Mouse (Mus musculus): ENCODE data around the gene Vwce.

Gene Vwce

DNA sequence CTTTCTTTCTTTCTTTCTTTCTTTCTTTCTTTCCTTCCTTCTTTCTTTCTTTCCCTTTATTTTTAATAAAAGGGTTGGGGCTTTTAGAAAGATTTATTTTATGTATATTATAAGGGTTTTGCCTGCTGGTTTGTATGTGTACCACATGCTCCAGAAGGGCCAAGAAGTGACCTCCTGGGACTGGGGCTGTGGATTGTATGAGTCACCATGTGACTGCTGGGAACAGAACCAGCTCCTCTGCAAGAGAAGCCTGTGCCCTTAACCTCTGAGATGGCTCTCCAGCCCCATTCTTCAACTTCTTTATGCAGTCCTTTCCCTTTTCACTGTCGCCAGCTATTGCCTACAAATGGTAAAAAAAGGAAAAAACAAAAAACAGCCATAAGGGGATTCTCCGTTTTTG lies 11.6 kb downstream of the Vwce start:
- DNase-seq = no peak

DNA sequence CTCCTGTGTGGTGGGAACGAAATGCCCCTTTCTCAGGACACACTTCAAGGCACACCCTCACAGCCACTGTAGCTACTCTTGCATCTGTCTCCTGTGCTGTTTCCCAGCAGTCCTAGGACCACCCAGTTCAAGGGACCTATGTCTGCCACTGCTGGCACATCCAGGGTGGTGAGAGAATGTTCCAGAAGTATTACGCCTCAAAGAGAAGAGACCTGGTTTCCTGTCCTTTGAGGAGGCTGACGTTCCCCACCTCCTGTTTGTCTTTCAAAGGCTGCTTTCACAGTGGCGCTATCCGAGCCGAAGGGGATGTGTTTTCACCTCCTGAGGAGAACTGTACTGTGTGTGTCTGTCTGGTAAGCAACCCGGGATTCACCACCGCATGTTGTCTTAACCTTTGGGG lies 14.1 kb downstream of the Vwce start:
- DNase-seq = no peak

DNA sequence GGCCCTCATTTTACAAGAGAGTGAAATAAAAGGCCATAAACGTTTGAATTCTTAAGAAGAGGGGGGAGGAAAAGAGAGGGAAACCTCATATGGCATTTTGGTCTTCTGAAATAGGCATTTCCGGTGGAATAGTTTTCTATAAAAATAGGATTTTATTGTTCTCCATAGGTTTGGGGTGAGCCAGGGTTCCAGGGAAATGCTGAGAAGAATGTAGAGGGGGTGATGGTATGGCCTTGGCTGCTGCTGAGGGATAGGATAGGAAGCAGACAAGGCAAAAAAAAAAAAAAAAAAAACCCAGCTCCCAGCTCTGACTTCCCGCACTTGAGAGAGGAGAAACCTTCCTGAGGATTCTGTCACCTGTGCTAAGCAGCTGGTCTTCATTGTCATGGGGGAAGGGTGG lies 22.0 kb downstream of the Vwce start:
- DNase-seq = no peak

DNA sequence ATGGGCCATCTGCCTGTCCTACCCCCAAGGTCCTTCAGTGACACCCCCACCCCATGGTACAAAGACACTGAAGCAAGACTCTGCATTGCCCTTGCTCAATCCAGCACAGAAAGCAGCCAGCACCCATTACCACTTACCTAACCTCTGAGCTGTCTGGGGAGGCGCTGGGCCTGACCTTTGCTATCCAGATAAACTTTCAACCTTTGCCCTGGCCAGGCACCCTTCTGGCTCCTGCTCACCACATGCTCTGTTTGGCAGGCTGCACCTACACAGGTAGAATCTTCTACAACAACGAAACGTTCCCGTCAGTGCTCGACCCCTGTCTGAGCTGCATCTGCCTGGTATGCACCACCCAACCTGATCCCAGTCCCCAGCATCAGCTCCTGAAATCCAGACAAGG lies 23.7 kb downstream of the Vwce start:
- no peak for DNase-seq

DNA sequence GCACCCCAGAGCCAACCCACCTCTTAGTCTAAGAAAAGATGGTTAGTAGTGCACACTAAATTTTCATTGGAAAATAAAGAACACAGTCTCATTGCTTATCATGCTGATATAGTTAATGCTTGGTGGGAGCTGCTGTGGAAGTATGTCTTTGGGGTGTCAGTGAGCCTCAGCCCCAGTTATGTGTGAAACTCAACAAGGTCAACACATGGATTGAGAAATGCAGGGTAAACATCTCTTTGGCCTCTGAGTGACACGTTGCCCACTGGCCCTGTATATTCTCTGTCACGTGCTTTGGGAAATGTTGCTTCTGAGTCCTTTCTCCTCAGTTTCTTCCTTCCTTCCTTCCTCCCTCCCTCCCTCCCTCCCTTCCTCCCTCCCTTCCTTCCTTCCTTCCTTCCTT lies 24.4 kb downstream of the Vwce start:
- DNase-seq = no peak

DNA sequence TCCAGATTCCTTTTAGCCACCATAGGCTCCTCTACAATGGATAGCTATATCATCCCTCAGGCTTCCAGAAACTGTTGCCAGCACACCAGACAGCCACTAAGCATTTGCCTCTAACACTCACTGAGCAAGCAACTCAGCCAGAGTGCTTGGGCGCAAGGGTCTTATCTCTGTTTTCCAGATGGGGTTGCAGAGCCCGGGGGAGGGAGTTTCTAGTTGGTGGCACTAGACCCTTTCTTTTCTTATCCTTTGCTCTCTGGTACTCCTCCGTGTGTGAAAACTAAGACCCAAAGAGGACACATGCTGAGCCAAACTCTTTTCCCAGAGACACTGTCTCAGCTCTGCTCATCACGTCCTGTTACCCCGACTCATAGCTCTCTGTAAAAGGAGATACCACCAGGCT lies 27.4 kb downstream of the Vwce start:
- no peak for DNase-seq

DNA sequence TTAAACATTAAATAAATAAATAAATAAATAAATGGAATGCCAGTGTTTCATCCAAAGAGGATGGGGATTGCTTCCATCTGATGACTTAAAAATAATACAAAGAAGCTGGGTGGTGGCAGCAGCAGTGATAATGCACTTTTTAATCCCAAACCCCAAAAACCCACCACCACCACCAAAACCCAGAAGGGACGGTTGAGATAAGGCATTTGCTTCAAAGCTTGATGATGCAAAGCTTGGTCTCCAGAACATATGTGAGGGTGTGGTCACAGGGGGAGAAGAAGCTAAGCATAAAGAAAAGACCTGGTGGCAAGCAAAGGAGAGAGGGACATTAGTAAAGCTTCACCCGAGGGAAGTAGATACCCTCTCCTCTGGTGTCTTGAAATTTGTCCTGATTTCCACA lies 27.9 kb downstream of the Vwce start:
- DNase-seq = no peak

DNA sequence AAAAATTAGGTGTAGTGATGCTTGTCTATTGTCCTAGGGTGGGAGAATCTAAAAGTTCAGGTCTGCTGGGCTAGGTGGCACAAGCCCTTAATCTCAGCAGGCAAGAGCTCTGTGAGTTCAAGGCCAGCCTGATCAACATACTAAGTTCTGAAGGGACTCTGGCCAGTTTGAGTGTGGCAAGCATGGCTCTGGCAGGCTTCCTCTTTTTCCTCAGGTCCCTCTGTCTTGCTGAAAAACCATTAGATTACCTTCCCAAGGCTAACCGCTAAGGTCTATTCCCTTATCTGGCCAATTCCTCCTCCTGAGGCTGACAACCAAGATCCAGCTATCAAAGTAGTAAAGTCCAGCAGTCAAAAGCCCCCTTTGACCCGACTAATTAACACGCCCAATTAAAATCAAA lies 28.7 kb downstream of the Vwce start:
- DNase-seq = no peak

DNA sequence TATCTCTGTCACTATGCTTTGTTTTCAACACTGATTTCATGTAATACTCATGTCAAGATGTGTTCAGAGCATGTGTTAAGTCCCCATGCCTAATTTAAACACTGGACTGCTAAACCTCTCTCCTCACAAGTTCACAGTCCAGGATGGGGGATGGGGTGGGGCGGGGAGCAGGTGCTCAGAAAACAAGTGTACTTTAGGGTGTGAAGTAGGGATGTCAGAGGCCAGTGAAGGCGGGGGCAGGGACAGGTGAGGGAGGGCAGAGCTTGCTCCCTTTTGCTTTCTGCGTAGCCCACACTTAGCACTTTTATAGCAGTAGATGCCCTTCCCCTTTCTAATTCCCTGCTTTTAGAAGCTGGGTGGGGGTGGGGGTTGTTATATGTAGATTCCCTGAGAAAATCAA lies 31.1 kb downstream of the Vwce start:
- DNase-seq = no peak

DNA sequence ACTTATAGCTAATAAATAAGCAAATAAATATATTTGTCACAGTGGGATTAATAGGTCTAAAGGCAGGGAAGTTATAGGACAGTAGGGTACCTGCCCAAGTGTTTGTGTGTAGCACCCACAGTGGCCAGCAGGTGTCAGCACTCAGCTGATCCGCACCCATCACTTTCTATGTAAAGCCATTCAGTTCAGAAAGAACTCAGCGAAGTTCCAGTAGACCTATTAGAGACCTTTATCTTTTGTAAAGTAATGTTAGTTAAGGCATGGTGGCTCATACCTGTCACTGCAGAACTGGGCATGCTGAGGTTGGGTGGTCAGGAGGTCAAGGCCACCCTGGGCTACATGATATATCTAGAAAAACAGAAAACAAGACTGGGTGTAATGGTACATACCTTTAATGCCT lies 31.5 kb downstream of the Vwce start:
- DNase-seq = peak; percentile 70

DNA sequence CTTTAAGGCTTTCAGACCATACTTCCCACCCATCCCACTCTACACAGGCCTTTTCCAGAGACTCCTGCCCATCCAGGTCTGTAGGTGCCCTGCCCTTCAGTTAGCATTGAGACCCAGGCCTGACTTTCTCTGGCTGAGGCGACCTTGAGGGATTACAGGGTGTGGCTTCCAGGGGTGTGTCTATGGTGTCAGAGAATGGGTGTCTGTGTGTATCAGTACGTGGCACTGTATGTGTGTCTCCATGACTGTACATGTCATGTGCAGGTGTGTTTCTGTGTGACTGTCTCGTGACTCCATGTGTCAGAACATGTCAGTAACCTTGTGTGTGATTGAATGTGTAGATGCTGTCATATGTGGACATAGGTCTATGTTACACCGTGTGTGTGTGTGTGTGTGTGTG lies 37.3 kb downstream of the Vwce start:
- no peak for DNase-seq

DNA sequence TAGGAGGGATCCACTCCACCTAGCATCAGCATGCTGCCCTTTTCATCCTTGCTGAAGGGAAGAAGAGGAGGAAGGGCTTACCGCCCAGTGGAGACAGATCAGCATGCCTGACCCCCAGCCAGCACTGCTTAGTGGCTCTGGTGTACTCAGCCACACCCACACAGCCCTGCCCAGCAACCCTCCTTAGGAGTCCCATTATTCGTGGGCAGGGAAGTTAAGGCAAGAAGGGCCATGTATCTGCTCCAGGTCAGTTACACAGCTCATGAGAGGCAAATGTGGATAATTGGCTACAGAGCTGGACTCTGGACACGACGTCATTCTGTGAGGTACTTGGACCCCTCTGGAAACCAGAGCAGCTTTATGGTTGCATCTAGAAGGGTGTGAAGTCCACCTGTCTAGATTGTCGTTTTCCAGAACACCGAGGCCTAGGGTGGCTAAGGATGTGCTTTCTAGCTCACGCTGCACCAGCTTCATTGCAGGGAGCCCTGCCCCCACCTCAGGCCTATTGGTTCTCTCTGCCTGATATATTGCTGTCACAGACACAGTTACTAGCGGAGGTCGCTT lies 37.9 kb downstream of the Vwce start:
- no peak for DNase-seq

DNA sequence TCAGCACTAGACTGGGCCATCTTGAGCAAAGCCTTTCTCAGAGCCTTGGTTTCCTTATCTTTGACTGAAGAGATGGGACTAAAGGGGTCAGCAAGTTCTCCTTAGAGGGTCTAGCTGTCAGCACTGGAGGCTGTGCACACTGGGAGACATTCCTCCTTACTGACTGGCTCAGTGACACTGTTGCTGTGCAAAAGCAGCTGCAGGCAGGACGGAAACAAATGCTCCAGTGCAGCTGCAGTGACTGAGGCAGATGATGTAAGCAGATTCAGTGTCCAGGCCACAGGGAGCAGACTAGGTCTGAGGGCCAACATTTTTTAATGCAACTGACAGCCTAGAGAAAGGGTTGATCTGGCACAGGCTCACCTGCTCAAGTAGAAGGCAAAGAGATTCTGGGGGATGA lies 39.3 kb downstream of the Vwce start:
- DNase-seq = no peak

DNA sequence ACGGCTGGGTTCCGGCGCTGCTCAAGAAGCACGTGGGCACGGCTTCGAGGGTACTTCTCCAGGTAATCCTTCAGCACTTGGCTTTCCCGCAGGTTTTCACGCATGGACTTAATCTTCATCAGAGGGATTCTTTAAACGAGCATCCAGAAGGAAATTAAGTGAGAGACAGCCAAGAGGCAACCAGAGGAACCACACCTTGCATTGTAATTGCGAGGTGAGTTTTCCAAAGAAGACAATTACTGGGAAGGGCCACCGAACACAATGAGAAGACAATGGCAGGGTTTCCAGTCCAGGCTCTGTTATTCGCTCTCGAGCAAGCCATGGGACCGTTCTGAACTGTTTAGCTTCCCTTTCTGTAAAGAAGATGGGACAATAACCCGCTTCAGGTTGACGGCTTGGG lies 42.6 kb downstream of the Vwce start:
- DNase-seq = no peak

DNA sequence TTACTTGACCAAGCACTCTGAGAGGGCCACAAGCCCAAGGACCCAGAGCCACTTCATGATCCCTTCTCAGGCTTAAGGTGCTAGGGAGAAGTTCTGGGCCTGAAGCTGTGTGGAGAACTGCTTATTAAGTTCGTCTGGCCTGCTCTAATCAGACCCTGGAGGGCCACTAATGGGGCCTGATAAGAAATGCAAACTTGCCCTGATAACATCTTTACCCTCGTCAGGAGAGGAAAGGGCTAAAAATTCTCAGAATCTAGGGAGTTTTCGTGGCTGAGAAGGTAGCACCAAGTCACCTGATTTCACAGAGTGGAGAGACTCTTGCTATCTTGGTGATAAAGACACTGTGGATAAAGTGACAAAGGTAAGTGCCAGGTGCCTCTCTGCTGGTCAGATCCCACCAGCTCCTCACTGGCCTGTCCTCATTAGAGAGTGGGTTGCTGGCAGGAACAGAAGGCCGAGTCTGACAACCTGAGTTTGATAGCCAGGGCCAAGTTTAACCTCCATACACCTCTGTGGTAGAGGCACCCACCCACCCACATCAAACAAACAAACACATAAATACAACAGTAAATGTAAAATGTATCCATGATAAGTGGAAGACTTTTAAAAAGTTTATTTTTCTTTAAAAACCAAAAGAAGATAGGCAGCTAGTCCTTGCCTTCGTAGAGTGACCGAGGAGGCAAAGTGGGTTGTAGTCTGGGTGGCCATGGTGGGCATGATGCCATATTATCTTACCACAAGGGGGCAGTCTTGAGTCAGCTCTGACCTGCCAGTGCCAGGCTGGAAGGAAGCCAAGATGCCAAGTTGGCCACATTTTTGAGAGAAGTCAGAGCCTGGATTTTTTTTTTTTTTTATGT lies 44.1 kb downstream of the Vwce start, which contains the start of gene Pga5:
Gene Pga5 (minus strand): TSS at position 157 of the 857 bp plus-strand sequence.
- DNase-seq = peak; percentile 90

DNA sequence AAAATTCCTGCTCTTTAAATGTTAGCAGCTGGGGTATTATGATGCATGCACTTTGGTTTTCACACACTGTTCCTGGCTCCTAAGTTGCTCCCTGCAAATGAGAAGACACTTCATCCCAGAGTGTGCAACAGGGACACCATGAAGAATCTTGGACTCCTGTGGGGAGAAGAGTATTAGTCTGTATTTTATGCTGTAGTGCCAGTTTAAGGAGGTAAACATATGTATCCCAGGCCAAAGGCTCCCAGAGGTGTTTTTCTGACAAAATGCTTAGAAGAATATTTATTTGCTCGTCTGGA lies 44.7 kb downstream of the Vwce start:
- no peak for DNase-seq

DNA sequence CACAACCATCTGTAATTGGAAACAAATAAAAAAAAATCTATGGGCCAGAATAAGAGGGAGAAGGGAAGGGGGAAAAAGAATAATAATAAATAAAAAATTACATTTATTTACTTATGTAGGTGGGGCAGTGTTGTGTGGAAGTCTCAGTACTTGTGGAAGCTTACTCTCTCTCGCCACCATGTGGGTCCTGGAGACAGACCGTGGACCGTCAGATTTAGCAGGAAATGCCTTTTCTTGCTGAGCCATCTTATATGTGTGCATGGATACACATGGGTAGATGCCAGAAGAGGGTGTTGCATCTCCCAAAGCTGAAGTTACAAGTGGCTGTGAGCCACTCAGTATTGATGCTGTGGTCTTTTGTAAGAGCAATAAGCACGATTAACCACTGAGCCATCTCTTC lies 47.6 kb downstream of the Vwce start:
- no peak for DNase-seq

DNA sequence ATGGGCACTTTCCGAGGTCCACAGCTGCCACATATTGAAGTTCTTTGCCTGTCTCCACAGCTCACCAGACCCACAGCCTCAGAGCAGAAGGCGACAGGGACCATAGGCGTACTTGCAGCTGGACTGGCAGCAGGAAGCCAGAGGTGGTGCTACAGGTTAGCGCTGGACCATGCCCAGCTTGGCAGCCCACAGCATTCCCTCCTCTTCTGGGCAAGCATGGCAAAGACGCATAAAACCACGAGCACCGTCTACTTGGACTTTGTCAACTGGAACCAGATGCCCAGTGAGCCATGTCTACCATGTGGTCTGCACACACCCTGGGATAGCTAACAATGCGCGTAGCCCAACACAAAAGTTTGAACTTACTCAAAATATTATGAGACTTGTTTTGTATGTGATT lies 51.1 kb downstream of the Vwce start:
- no peak for DNase-seq

DNA sequence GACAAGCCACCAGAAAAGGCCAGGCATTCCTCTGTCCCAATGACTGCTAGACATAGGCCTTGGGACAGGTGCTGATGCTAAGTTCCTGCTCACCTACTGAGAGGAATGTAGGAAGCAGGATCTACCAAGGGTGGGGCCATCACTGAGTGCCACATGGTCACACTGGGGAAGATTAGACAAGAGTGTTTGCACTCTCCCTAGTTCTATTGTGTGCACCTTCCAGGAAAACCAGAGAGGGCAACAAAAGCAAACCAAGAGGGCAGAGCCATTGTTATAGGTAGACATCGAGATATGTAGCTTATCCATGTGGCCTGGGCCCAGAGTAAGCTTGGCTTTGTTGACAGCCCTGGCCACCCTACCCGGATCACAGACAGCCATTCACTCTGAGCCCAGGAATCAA lies 51.7 kb downstream of the Vwce start:
- DNase-seq = no peak

DNA sequence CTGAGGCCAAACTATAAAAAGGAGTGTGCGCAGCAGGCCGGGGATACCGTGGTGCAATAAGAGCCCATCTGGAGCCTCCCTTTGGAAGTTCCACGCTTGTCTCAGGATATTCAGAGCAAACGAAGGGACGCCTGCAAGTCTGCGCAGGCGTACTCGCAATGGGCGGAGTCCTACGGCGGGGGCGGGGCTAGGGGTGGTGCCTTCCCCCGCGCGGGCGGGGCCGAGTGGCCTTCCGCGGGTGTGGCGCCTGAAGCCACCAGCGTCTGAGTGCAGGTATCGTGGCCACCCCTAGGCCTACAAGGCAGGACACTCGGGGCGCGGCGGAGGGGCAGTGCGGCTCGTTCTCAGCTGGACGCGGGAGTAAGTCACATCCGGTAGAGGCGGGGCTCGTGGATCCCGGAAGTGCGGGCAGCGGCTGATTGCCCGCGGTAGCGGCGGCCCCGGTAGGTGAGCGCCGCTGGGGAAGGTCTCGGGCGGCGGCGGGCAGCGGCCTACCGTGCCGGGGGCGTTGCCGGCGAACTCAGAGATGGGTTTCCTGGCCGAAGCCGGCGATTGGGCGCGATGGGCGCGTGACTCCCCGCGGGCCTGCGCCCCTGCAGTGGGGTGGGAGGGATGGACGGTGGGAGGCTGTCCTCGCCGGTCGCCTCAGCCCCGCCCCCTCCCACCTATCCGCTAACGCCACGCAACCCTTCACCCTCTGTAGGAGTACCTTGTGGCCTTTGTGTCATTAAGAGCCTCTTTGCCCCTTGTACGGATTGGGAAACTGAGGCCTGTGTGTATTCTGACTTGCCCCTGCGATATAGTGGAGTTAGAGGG lies 54.7 kb downstream of the Vwce start, which contains the start of gene Vps37c:
Gene Vps37c (plus strand): TSS at position 199 of the 816 bp plus-strand sequence.
- DNase-seq = peak; percentile 95

DNA sequence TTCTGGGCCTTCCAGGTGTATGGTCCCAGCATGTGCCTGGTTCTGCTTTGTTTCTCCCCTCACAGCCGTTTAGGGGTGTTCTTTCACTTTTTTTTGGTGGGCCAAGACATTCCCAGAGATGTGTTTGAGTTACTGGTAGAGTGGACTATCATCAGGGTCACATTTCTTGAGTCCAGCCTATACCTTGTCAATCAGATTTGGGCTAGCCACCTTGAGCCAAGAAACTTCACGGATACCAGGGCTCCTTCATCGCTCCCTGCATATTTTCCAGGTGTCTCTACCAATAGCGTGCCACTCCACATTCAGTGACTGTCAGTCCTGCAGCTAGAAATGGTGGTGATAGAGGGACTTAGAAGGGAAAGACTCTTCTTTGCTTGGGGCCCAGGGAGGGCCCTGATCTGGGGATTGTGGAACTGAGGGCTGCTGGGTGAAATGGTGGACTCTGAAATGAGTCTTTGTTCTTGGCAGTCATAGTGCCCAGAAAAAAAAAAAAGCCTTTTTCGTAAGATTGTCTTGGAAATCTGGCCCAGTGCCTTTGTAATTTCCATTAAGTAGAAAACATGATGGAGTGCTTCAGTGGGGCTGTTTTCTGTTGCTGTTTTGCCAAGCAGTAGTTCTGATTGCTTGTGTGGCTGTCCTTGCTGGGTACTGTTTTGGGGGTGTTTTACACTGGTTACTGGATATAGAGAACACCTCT lies 55.6 kb downstream of the Vwce start:
- DNase-seq = no peak

DNA sequence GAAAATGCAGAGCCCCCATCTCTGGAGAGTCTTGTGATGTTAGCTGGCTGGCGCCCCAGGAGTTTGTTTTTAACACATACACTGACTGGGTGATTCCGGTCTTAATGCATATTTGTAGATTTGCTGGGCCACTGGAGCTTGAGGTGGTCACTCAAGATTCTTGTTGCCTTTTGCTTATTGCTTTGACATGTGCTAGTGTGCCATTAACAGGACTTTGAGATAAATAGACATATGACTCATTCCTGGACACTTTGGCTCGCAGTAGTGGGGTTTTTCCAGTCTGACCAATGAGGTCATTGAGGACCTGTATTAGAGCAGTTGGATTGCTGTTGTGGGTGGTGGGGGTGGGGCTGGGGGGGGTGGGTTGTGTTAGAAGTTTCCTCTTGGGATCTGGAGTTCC lies 56.3 kb downstream of the Vwce start:
- DNase-seq = peak; percentile 61

DNA sequence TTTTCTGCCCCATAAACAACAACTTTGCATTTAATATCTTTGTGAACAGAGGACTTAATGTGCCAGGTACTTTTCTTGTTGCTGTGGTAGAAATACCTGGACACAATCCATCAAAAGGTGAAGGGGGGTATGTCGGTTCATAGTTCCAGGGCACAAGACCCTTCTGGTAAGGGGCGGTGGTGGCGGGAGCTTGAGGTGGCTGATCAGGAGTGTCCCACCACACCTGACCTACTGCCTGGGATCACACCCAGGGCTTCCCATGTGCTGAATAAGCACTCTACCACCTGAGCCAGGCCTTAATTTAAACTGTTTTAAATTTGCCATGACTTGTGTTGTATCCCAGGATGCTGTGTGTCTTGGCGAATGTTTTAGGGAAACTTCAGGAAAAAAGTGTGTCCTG lies 57.1 kb downstream of the Vwce start:
- DNase-seq = no peak
